Mouse (Mus musculus): ENCODE measurements at regions not wholly inside any gene's neighbourhood (a gene's known extent, or its start where the extent isn't known, plus 50 kb on each side); places are given as distances from the start of the nearest gene placed in this dataset.

GRCm38 (mm10) chr3:147088171-147088570, 236.0 kb downstream of the Ttll7 start:
- no peak for DNase-seq (ENCODE audit: low read depth, low spot score)
- H3K9ac ChIP-seq (ENCODE audit: control insufficient read depth, low read depth, low read length, poor library complexity, severe bottlenecking), result no peak overlapping the region
- no peak for TF ChIP-seq EP300 (IDR thresholded peaks at IDR 0.05; ENCODE audit: low read depth in 1 of 2, low read length in 2 of 2)
- no peak for TF ChIP-seq E2F4 (IDR thresholded peaks at IDR 0.05; ENCODE audit: borderline replicate concordance, low read depth, low read length)
- TF ChIP-seq RCOR1 (IDR thresholded peaks at IDR 0.05; ENCODE audit: low read depth, low read length), result no peak
- TF ChIP-seq POLR2AphosphoS2 (IDR thresholded peaks at IDR 0.05; ENCODE audit: low read length), result no peak
- no peak for TF ChIP-seq SIN3A (IDR thresholded peaks at IDR 0.05; ENCODE audit: low read length)
- TF ChIP-seq MAX (IDR thresholded peaks at IDR 0.05; ENCODE audit: low read length), result no peak
- TF ChIP-seq MYC (IDR thresholded peaks at IDR 0.05; ENCODE audit: low read depth, low read length), result no peak
- no peak for TF ChIP-seq MYB (IDR thresholded peaks at IDR 0.05; ENCODE audit: low read depth, low read length)
- TF ChIP-seq KAT2A (conservative IDR thresholded peaks at IDR 0.05; ENCODE audit: low read depth, low read length), result no peak
- TF ChIP-seq MAFK (IDR thresholded peaks at IDR 0.05; ENCODE audit: borderline replicate concordance, low read depth, low read length), result no peak
- H3K27ac ChIP-seq (ENCODE audit: control insufficient read depth, low read depth, low read length), result no peak overlapping the region
- H3K79me2 ChIP-seq (ENCODE audit: control insufficient read depth, insufficient read depth, low read length, poor library complexity), result no peaks in the 10 kb centered on the region
- H3K27me3 ChIP-seq (ENCODE audit: control insufficient read depth in 1 of 2, insufficient read depth in 2 of 2, low read length in 2 of 2), result no peaks in the 10 kb centered on the region
- no peak overlapping the region for H3K4me3 ChIP-seq (ENCODE audit: control insufficient read depth in 1 of 2, insufficient read depth in 1 of 2, low read depth in 2 of 2, low read length in 2 of 2)
- no peaks in the 10 kb centered on the region for H3K9me3 ChIP-seq (replicated peaks; ENCODE audit: insufficient read depth, low read length)
- H3K4me1 ChIP-seq (ENCODE audit: control insufficient read depth in 1 of 2, insufficient read depth in 2 of 2, low read length in 2 of 2), result no peaks in the 10 kb centered on the region
- H3K36me3 ChIP-seq (ENCODE audit: control insufficient read depth in 1 of 2, insufficient read depth in 2 of 2, low read length in 2 of 2), result no peaks in the 10 kb centered on the region

- no peak for TF ChIP-seq MAX (IDR thresholded peaks at IDR 0.05; ENCODE audit: low read length)
- no peak for TF ChIP-seq MYC (IDR thresholded peaks at IDR 0.05; ENCODE audit: low read depth, low read length)
- no peak for TF ChIP-seq TCF12 (IDR thresholded peaks at IDR 0.05; ENCODE audit: low read depth, low read length)
- no peak for TF ChIP-seq SIN3A (IDR thresholded peaks at IDR 0.05; ENCODE audit: low read length)
- TF ChIP-seq ZNF384 (IDR thresholded peaks at IDR 0.05; ENCODE audit: low read depth, low read length), result no peak
- no peak for TF ChIP-seq CHD1 (IDR thresholded peaks at IDR 0.05; ENCODE audit: low read depth, low read length)
- no peak for TF ChIP-seq UBTF (IDR thresholded peaks at IDR 0.05; ENCODE audit: borderline replicate concordance, insufficient read depth, low read depth, low read length)
- TF ChIP-seq MYB (IDR thresholded peaks at IDR 0.05; ENCODE audit: low read depth, low read length), result no peak
- TF ChIP-seq CTCF (IDR thresholded peaks at IDR 0.05 in 2 of 3, conservative IDR thresholded peaks at IDR 0.05 in 1 of 3; ENCODE audit: control insufficient read depth in 1 of 3, insufficient read depth in 1 of 3, low read depth in 2 of 3, low read length in 3 of 3, poor library complexity in 1 of 3, severe bottlenecking in 1 of 3), result no peak
- TF ChIP-seq MXI1 (IDR thresholded peaks at IDR 0.05; ENCODE audit: low read depth, low read length), result no peak
- H3K9me3 ChIP-seq (replicated peaks; ENCODE audit: insufficient read depth, low read length), result no peaks in the 10 kb centered on the region
- no peaks in the 10 kb centered on the region for H3K27me3 ChIP-seq (ENCODE audit: control insufficient read depth in 1 of 2, insufficient read depth in 2 of 2, low read length in 2 of 2)
- H3K9ac ChIP-seq (ENCODE audit: control insufficient read depth, low read depth, low read length, poor library complexity, severe bottlenecking), result no peak overlapping the region
- H3K4me3 ChIP-seq (ENCODE audit: control insufficient read depth in 1 of 2, insufficient read depth in 1 of 2, low read depth in 2 of 2, low read length in 2 of 2), result no peak overlapping the region
- DNase-seq (ENCODE audit: low read depth, low spot score), result no peak
- H3K4me1 ChIP-seq (ENCODE audit: control insufficient read depth in 1 of 2, insufficient read depth in 2 of 2, low read length in 2 of 2), result no peaks in the 10 kb centered on the region
- no peaks in the 10 kb centered on the region for H3K79me2 ChIP-seq (ENCODE audit: control insufficient read depth, insufficient read depth, low read length, poor library complexity)
- H3K36me3 ChIP-seq (ENCODE audit: control insufficient read depth in 1 of 2, insufficient read depth in 2 of 2, low read length in 2 of 2), result no peaks in the 10 kb centered on the region
- H3K27ac ChIP-seq (ENCODE audit: control insufficient read depth, low read depth, low read length), result no peak overlapping the region
Observed at GRCm38 (mm10) chr3:147089716-147090115, 237.5 kb downstream of the Ttll7 start.

All from MEL (cell line).